Mouse (Mus musculus): ENCODE measurements around the gene Col9a3. TPM values are rescaled to one million over a fixed set of nuclear protein-coding genes. Genes with fewer than 3 reads are reported as not detected.
A peak's percentile ranks its signal among the peaks of the same experiment; 100 is the strongest.

The Col9a3 gene
- 7.3 and 8.4 TPM in 2 replicates for polyA plus RNA-seq (2014; fragmentation: Nextera tagmentation; extraction: Ambion mirVana)

- peaks cover 13% of the 10 kb centered on the region; the same call in 1 of the 2 replicates for H3K4me1 ChIP-seq (replicated peaks; ENCODE audit: control insufficient read depth, insufficient read depth, low read length)
- peaks cover 2% of the 10 kb centered on the region; the same call in 1 of the 2 replicates for H3K27me3 ChIP-seq (ENCODE audit: control insufficient read depth, insufficient read depth, low read length)
- peaks cover 3% of the 10 kb centered on the region; the same call in 1 of the 2 replicates for H3K36me3 ChIP-seq (ENCODE audit: control insufficient read depth, insufficient read depth, low read length)
- ATAC-seq (replicated peaks; ENCODE audit: low FRiP score) (no peak), DNase-seq (ENCODE audit: low spot score) (no peak)
- H3K4me3 ChIP-seq (ENCODE audit: low read depth, low read length), result peak within 1 kb of the TSS; percentile 23
- 43% methylated on average over 4 of the region's 4 CpGs for WGBS
- H3K4me2 ChIP-seq (ENCODE audit: low read depth, low read length, severe bottlenecking), result peak within 1 kb of the TSS; percentile 46
- no peaks in the 10 kb centered on the region for H3K9me3 ChIP-seq (ENCODE audit: control insufficient read depth, low read length)
- no peak within 1 kb of the TSS for H3K27ac ChIP-seq (ENCODE audit: low read depth, low read length)
- H3K9ac ChIP-seq (ENCODE audit: low read length), result peak within 1 kb of the TSS; percentile 33
These were observed at the start of gene Col9a3 for GRCm38 (mm10) chr2:180597490-180597889. Gene Col9a3, plus strand, starts transcription at chr2:180597790.

GRCm38 (mm10) chr2:180552340-180552739 lies 45.2 kb upstream of the Col9a3 start:
- 86% methylated on average over 3 of the region's 3 CpGs for WGBS
- no peak overlapping the region for H3K4me2 ChIP-seq (ENCODE audit: low read depth, low read length, severe bottlenecking)
- DNase-seq (ENCODE audit: low spot score), result no peak
- H3K36me3 ChIP-seq (ENCODE audit: control insufficient read depth, insufficient read depth, low read length), result no peaks in the 10 kb centered on the region
- H3K4me3 ChIP-seq (ENCODE audit: low read depth, low read length), result no peak overlapping the region
- no peak overlapping the region for H3K27ac ChIP-seq (ENCODE audit: low read depth, low read length)
- no peaks in the 10 kb centered on the region for H3K4me1 ChIP-seq (replicated peaks; ENCODE audit: control insufficient read depth, insufficient read depth, low read length)
- H3K9me3 ChIP-seq (ENCODE audit: control insufficient read depth, low read length), result no peaks in the 10 kb centered on the region
- H3K27me3 ChIP-seq (ENCODE audit: control insufficient read depth, insufficient read depth, low read length), result no peaks in the 10 kb centered on the region
- no peak overlapping the region for H3K9ac ChIP-seq (ENCODE audit: low read length)
- no peak for ATAC-seq (replicated peaks; ENCODE audit: low FRiP score)

GRCm38 (mm10) chr2:180555219-180555618 lies 42.4 kb upstream of the Col9a3 start:
- H3K4me3 ChIP-seq (ENCODE audit: low read depth, low read length), result no peak overlapping the region
- DNase-seq (ENCODE audit: low spot score), result no peak
- no peaks in the 10 kb centered on the region for H3K4me1 ChIP-seq (replicated peaks; ENCODE audit: control insufficient read depth, insufficient read depth, low read length)
- no peak overlapping the region for H3K4me2 ChIP-seq (ENCODE audit: low read depth, low read length, severe bottlenecking)
- WGBS, result 45% methylated on average over 3 of the region's 3 CpGs
- no peak for ATAC-seq (replicated peaks; ENCODE audit: low FRiP score)
- H3K27ac ChIP-seq (ENCODE audit: low read depth, low read length), result no peak overlapping the region
- no peaks in the 10 kb centered on the region for H3K36me3 ChIP-seq (ENCODE audit: control insufficient read depth, insufficient read depth, low read length)
- H3K27me3 ChIP-seq (ENCODE audit: control insufficient read depth, insufficient read depth, low read length), result no peaks in the 10 kb centered on the region
- no peaks in the 10 kb centered on the region for H3K9me3 ChIP-seq (ENCODE audit: control insufficient read depth, low read length)
- H3K9ac ChIP-seq (ENCODE audit: low read length), result no peak overlapping the region

GRCm38 (mm10) chr2:180556470-180556869 lies 41.1 kb upstream of the Col9a3 start:
- H3K36me3 ChIP-seq (ENCODE audit: control insufficient read depth, insufficient read depth, low read length), result no peaks in the 10 kb centered on the region
- H3K4me2 ChIP-seq (ENCODE audit: low read depth, low read length, severe bottlenecking), result no peak overlapping the region
- H3K4me3 ChIP-seq (ENCODE audit: low read depth, low read length), result no peak overlapping the region
- no peak for ATAC-seq (replicated peaks; ENCODE audit: low FRiP score)
- no peaks in the 10 kb centered on the region for H3K9me3 ChIP-seq (ENCODE audit: control insufficient read depth, low read length)
- WGBS, result 85% methylated on average over 3 of the region's 3 CpGs
- H3K9ac ChIP-seq (ENCODE audit: low read length), result no peak overlapping the region
- no peaks in the 10 kb centered on the region for H3K27me3 ChIP-seq (ENCODE audit: control insufficient read depth, insufficient read depth, low read length)
- DNase-seq (ENCODE audit: low spot score), result no peak
- no peaks in the 10 kb centered on the region for H3K4me1 ChIP-seq (replicated peaks; ENCODE audit: control insufficient read depth, insufficient read depth, low read length)
- H3K27ac ChIP-seq (ENCODE audit: low read depth, low read length), result no peak overlapping the region

- H3K4me2 ChIP-seq (ENCODE audit: low read depth, low read length, severe bottlenecking), result no peak overlapping the region
- no peaks in the 10 kb centered on the region for H3K27me3 ChIP-seq (ENCODE audit: control insufficient read depth, insufficient read depth, low read length)
- H3K9me3 ChIP-seq (ENCODE audit: control insufficient read depth, low read length), result no peaks in the 10 kb centered on the region
- H3K4me1 ChIP-seq (replicated peaks; ENCODE audit: control insufficient read depth, insufficient read depth, low read length), result no peaks in the 10 kb centered on the region
- peak; percentile 67 for DNase-seq (ENCODE audit: low spot score)
- no peaks in the 10 kb centered on the region for H3K36me3 ChIP-seq (ENCODE audit: control insufficient read depth, insufficient read depth, low read length)
- H3K4me3 ChIP-seq (ENCODE audit: low read depth, low read length), result no peak overlapping the region
- ATAC-seq (replicated peaks; ENCODE audit: low FRiP score), result no peak
- no peak overlapping the region for H3K27ac ChIP-seq (ENCODE audit: low read depth, low read length)
- no peak overlapping the region for H3K9ac ChIP-seq (ENCODE audit: low read length)
- WGBS, result 50% methylated on average over 5 of the region's 5 CpGs
These were observed 37.3 kb upstream of the Col9a3 start for GRCm38 (mm10) chr2:180560245-180560644.

GRCm38 (mm10) chr2:180562146-180562545 lies 35.4 kb upstream of the Col9a3 start:
- no peak overlapping the region for H3K4me3 ChIP-seq (ENCODE audit: low read depth, low read length)

GRCm38 (mm10) chr2:180563296-180563695 lies 34.3 kb upstream of the Col9a3 start:
- Histone ChIP-seq H3K27me3 (ENCODE audit: control insufficient read depth, insufficient read depth, low read length) (no peaks in the 10 kb centered on the region), H3K4me3 (ENCODE audit: low read depth, low read length) (no peak overlapping the region), H3K9ac (ENCODE audit: low read length) (no peak overlapping the region), H3K4me2 (ENCODE audit: low read depth, low read length, severe bottlenecking) (no peak overlapping the region), H3K27ac (ENCODE audit: low read depth, low read length) (no peak overlapping the region), H3K36me3 (ENCODE audit: control insufficient read depth, insufficient read depth, low read length) (no peaks in the 10 kb centered on the region), H3K9me3 (ENCODE audit: control insufficient read depth, low read length) (no peaks in the 10 kb centered on the region), H3K4me1 (replicated peaks; ENCODE audit: control insufficient read depth, insufficient read depth, low read length) (no peaks in the 10 kb centered on the region)
- no peak for DNase-seq (ENCODE audit: low spot score)
- WGBS, result 68% methylated on average over 6 of the region's 6 CpGs
- no peak for ATAC-seq (replicated peaks; ENCODE audit: low FRiP score)

More at GRCm38 (mm10) chr2:180562146-180562545, 35.4 kb upstream of the Col9a3 start:
- H3K9ac ChIP-seq (ENCODE audit: low read length), result no peak overlapping the region
- H3K27ac ChIP-seq (ENCODE audit: low read depth, low read length), result no peak overlapping the region
- no peaks in the 10 kb centered on the region for H3K27me3 ChIP-seq (ENCODE audit: control insufficient read depth, insufficient read depth, low read length)
- ATAC-seq (replicated peaks; ENCODE audit: low FRiP score), result no peak
- 78% methylated on average over 5 of the region's 5 CpGs for WGBS
- H3K4me2 ChIP-seq (ENCODE audit: low read depth, low read length, severe bottlenecking), result no peak overlapping the region
- DNase-seq (ENCODE audit: low spot score), result no peak
- no peaks in the 10 kb centered on the region for H3K4me1 ChIP-seq (replicated peaks; ENCODE audit: control insufficient read depth, insufficient read depth, low read length)
- H3K9me3 ChIP-seq (ENCODE audit: control insufficient read depth, low read length), result no peaks in the 10 kb centered on the region
- H3K36me3 ChIP-seq (ENCODE audit: control insufficient read depth, insufficient read depth, low read length), result no peaks in the 10 kb centered on the region

GRCm38 (mm10) chr2:180563841-180564240 lies 33.7 kb upstream of the Col9a3 start:
- WGBS, result 44% methylated on average over 5 of the region's 5 CpGs
- Histone ChIP-seq H3K9me3 (ENCODE audit: control insufficient read depth, low read length) (no peaks in the 10 kb centered on the region), H3K36me3 (ENCODE audit: control insufficient read depth, insufficient read depth, low read length) (no peaks in the 10 kb centered on the region), H3K4me1 (replicated peaks; ENCODE audit: control insufficient read depth, insufficient read depth, low read length) (no peaks in the 10 kb centered on the region), H3K4me3 (ENCODE audit: low read depth, low read length) (no peak overlapping the region), H3K9ac (ENCODE audit: low read length) (no peak overlapping the region), H3K4me2 (ENCODE audit: low read depth, low read length, severe bottlenecking) (no peak overlapping the region), H3K27me3 (ENCODE audit: control insufficient read depth, insufficient read depth, low read length) (no peaks in the 10 kb centered on the region), H3K27ac (ENCODE audit: low read depth, low read length) (no peak overlapping the region)
- DNase-seq (ENCODE audit: low spot score), result no peak
- no peak for ATAC-seq (replicated peaks; ENCODE audit: low FRiP score)

- ATAC-seq (replicated peaks; ENCODE audit: low FRiP score), result no peak
These were observed 31.2 kb upstream of the Col9a3 start for GRCm38 (mm10) chr2:180566240-180566913.

More at GRCm38 (mm10) chr2:180566240-180566913, 31.2 kb upstream of the Col9a3 start:
- H3K4me1 ChIP-seq (replicated peaks; ENCODE audit: control insufficient read depth, insufficient read depth, low read length), result no peaks in the 10 kb centered on the region
- no peaks in the 10 kb centered on the region for H3K36me3 ChIP-seq (ENCODE audit: control insufficient read depth, insufficient read depth, low read length)
- no peaks in the 10 kb centered on the region for H3K27me3 ChIP-seq (ENCODE audit: control insufficient read depth, insufficient read depth, low read length)
- H3K4me2 ChIP-seq (ENCODE audit: low read depth, low read length, severe bottlenecking), result no peak overlapping the region
- WGBS, result 34% methylated on average over 13 of the region's 13 CpGs
- no peaks in the 10 kb centered on the region for H3K9me3 ChIP-seq (ENCODE audit: control insufficient read depth, low read length)
- H3K9ac ChIP-seq (ENCODE audit: low read length), result no peak overlapping the region
- no peak overlapping the region for H3K27ac ChIP-seq (ENCODE audit: low read depth, low read length)
- peak; percentile 89 for DNase-seq (ENCODE audit: low spot score)
- no peak overlapping the region for H3K4me3 ChIP-seq (ENCODE audit: low read depth, low read length)
